Mouse (Mus musculus) kidney, adult 2 months (tissue): ENCODE measurements around the gene Zfhx2. TPM values are rescaled to one million over a fixed set of nuclear protein-coding genes. Genes with fewer than 3 reads are reported as not detected.

Source experiments
- DNase-seq: peaks from one replicate; pipeline ENCODE4 v3.0.0; 2021
- H3K27ac ChIP-seq: fragments of 200-500 bp; 2 replicates; pipeline ENCODE4 v1.5.1; 2012; ENCODE audit warnings: low read depth, low read length, control low read depth, inconsistent platforms; ENCODE audit not compliant: insufficient read depth
- H3K27me3 ChIP-seq: fragments of 200-500 bp; replicated peaks from 2 replicates; pipeline ENCODE4 v1.6.1; 2012; ENCODE audit warnings: mild to moderate bottlenecking, moderate library complexity, low read length, inconsistent platforms; ENCODE audit not compliant: control insufficient read depth, insufficient read depth
- H3K36me3 ChIP-seq: fragments of 200-500 bp; 2 replicates; pipeline ENCODE4 v1.6.1; 2012; ENCODE audit warnings: mild to moderate bottlenecking, moderate library complexity, low read length, inconsistent platforms; ENCODE audit not compliant: control insufficient read depth, insufficient read depth
- H3K4me1 ChIP-seq: fragments of 200-500 bp; 2 replicates; pipeline ENCODE4 v1.6.1; 2011; ENCODE audit warnings: low read length; ENCODE audit not compliant: control insufficient read depth, insufficient read depth
- H3K4me3 ChIP-seq: fragments of 200-500 bp; 2 replicates; pipeline ENCODE4 v1.5.1; 2011; ENCODE audit warnings: mild to moderate bottlenecking, low read depth, low read length, control low read depth; ENCODE audit not compliant: insufficient read depth
- CTCF ChIP-seq: fragments of 200-500 bp; conservative IDR thresholded peaks from 2 replicates; pipeline ENCODE4 v1.5.1; 2011; ENCODE audit warnings: low read depth, mild to moderate bottlenecking, control low read depth, low read length, moderate library complexity, mixed read lengths; ENCODE audit not compliant: insufficient read depth, insufficient read length
- POLR2A ChIP-seq: fragments of 200-500 bp; IDR thresholded peaks from one replicate; pipeline ENCODE4 v1.6.1; 2011; ENCODE audit warnings: low read depth, low read length, control low read depth
- WGBS: fragments of 180-500 bp; shearing (Covaris S2); methylation state at CpG from one replicate; pipeline ENCODE4 v1.1.7; 2018; 5-methylcytosine and 5-hydroxymethylcytosine counted together
- polyA plus RNA-seq: library from polyadenylated mRNA; depleted of rRNA; stranded (reverse); fragments of >200 nt; gene quantifications from 2 replicates; pipeline ENCODE4 v1.2.3, GENCODE M21; 2012

Zfhx2 gene
- polyA plus RNA-seq, 1 experiment = 2.1 TPM

DNA sequence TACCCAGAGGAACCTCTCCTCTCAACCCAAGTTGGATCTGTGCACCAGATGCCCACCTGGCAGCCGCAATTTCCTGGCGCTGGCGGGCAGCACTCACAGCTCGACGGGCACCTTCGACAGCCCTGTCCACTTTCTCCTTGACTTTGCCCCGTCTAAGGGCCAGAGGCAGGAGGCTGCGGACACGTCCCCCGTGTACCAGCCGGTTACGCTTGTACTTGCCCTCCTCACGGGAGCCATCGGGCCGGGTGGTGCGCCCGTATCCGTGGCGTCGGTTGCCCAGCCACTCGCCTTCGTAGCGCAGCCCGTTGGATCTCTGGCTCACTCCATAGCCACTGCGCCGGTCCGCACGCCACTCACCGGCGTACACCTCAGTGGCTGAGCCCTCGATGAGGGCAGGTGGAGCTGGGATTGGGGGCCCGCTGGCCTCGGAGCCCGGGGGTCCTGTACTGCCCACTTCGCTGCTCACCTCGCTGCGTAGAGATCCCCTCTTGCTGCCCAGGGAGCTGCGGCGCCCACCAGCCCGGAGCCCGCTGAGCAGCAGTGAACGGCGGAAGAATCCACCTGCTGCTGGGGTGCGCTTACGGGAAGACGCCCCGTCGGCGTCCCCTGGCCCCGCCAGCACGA lies 21.3 kb upstream of the Zfhx2 start:
- H3K36me3 ChIP-seq = no peaks in the 10 kb centered on the region
- DNase-seq = no peak
- H3K27me3 ChIP-seq = no peaks in the 10 kb centered on the region; the same call in 1 of the 2 replicates
- H3K4me1 ChIP-seq = 0 out of 2 replicates have a peak, but pooled peaks cover 4% of the 10 kb centered on the region
- no peak overlapping the region for H3K4me3 ChIP-seq
- no peak overlapping the region for H3K27ac ChIP-seq
- WGBS = 74% methylated on average over 51 of the region's 51 CpGs
- TF ChIP-seq POLR2A = no peak
- TF ChIP-seq CTCF = no peak

DNA sequence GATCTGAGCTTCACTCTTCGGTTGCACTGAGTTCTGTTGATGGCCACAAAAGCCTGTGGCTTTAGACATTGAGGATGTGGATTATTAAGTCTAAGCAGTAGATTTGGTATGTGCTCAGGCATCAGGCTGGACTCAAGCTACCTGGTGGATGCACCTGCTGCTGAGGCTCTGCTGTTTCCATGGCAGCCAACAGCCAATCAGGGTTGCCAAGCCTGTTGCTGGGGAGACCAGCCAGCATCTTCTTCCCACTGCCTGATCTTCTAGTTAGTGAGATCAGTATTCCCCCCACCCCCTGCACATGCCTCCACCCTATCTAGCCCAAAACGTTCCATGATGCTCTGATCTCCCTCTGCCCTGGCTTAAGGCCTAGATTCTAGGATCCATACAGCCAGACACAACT lies 19.6 kb upstream of the Zfhx2 start:
- TF ChIP-seq POLR2A = no peak
- no peak for TF ChIP-seq CTCF
- Histone ChIP-seq H3K4me1 (0 out of 2 replicates have a peak, but pooled peaks cover 4% of the 10 kb centered on the region), H3K27ac (no peak overlapping the region), H3K36me3 (no peaks in the 10 kb centered on the region), H3K27me3 (no peaks in the 10 kb centered on the region; the same call in 1 of the 2 replicates), H3K4me3 (no peak overlapping the region)
- DNase-seq = no peak
- 77% methylated on average over 2 of the region's 2 CpGs for WGBS

DNA sequence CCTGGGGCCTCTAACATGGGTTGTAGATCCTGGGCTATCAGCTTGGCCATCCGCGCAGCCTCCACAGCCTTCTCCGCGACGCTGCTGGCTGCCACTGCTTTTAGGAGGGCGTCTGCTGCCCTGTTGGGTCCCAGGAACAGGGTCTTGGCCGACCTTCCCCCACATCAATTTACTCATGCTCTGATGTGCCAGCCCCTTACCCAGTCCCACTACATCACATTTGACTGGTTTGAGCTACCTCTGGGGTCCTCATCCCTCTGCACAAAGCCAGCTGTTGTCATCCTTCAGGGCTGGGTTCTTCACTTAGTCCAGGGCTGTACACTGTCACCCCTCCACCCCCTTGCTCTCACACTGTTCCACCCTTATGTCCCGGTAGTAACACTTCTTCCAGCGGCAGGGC lies 18.0 kb upstream of the Zfhx2 start:
- Histone ChIP-seq H3K27me3 (no peaks in the 10 kb centered on the region), H3K27ac (no peak overlapping the region)
- WGBS = 35% methylated on average over 9 of the region's 9 CpGs

DNA sequence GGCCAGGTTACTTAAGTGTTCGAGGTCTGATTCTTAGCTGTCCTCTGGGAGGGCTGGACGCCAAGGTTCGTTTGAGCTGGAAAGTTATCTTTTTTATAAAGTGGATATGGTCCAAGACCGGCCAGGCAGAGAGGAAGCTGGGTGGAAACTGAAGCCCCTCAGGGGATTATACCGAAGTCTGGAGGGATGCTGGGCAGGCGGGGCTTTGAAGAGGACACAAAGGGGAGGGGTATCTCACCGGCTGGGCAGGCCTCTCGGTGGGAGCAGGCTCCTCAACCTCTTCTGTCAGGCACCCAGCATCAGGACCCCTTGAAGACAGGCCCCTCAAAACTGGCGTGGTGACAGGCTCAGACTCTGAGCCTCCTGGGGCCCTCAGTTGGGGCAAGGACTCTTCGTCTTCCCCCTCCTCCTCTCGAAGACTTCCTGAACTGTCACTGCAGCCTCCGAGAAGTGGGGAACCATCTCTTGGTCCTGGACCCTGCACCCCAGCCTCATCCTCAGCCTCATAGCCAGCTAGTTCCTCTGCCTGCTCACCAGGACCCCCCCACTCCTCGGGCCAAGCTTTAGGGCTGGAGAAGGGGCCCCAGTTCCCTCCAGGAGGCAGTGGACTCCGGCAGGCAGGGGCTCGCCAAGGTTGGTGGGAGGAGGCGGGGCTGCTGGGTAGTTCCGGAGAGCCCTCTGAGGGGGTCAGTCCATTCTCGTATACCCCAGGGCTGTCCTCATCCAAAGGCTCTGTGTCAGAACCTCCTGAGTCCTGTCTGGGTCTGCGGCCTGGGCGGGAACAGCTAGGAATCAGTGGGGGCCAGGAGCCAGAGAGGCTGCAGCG lies 17.1 kb upstream of the Zfhx2 start:
- Histone ChIP-seq H3K4me1 (0 out of 2 replicates have a peak, but pooled peaks cover under 1% of the 10 kb centered on the region), H3K27me3 (no peaks in the 10 kb centered on the region), H3K27ac (no peak overlapping the region), H3K4me3 (no peak overlapping the region), H3K36me3 (no peaks in the 10 kb centered on the region)
- TF ChIP-seq CTCF (no peak), POLR2A (no peak)
- 22% methylated on average over 21 of the region's 21 CpGs for WGBS
- no peak for DNase-seq

More for the DNA sequence above, 18.0 kb upstream of the Zfhx2 start:
- H3K4me1 ChIP-seq = 0 out of 2 replicates have a peak, but pooled peaks cover 4% of the 10 kb centered on the region
- no peak for DNase-seq
- TF ChIP-seq CTCF (no peak), POLR2A (no peak)
- no peaks in the 10 kb centered on the region for H3K36me3 ChIP-seq
- no peak overlapping the region for H3K4me3 ChIP-seq

DNA sequence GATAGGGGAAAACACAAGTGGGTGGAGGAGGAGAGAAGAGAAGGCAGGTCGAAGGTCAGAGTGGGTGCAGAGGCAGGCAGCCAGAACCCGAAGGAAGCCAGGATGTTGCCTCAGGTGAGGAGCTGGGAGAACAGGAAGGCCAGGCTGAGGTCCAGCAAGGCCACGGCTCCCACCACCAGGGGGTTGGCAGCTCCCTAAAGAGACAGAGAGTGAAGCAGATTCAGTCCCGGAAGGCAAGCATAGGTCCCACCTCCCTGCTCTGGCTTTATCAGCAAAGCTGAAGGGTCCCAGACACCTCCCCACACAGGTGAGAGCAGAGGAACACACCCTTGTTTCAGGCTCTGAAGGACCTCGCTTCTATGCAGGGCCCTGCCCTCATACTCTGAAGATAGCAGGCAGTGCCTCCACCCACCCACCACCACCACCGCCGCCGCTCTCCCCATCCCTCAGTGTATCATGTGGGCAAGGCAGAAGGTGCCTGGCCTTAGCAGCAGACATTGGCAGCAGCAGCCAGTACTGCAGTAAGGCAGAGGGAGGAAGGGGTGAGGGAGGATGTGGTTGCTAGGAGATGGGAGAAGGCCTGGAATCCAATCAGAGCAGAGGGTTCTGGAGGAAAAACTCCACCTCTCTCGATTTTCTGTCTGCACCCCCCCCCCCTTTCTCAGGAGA lies 16.2 kb upstream of the Zfhx2 start:
- Histone ChIP-seq H3K4me1 (no peaks in the 10 kb centered on the region), H3K4me3 (no peak overlapping the region), H3K36me3 (no peaks in the 10 kb centered on the region), H3K27me3 (no peaks in the 10 kb centered on the region), H3K27ac (no peak overlapping the region)
- no peak for TF ChIP-seq CTCF
- no peak for TF ChIP-seq POLR2A
- WGBS = 46% methylated on average over 9 of the region's 9 CpGs
- DNase-seq = no peak

DNA sequence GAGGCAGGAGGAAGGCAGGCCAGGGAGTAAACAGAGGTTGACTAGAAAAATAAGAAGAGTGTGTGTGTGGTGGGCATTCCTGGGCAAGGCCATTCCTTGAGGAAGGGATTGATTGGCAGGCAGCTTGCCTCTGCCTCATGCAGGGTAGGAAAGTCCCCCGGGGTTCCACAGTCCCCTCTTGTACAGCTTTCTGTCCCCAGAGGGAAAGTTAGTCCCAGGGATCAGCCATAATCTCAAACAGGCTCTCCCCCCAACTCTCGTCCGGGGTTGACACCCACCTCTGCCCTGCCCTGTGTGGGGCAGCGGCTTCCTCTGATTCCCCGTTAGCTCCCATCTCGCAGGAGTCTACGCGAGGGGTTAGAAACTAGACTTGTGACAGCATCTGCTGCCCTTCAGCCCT lies 14.9 kb upstream of the Zfhx2 start:
- DNase-seq = no peak
- H3K27me3 ChIP-seq = no peaks in the 10 kb centered on the region
- no peak overlapping the region for H3K4me3 ChIP-seq
- no peak overlapping the region for H3K27ac ChIP-seq
- H3K4me1 ChIP-seq = no peaks in the 10 kb centered on the region
- TF ChIP-seq CTCF = no peak
- TF ChIP-seq POLR2A = no peak
- H3K36me3 ChIP-seq = no peaks in the 10 kb centered on the region
- WGBS = 93% methylated on average over 8 of the region's 8 CpGs
